Mouse (Mus musculus) limb, embryonic 12.5 days (tissue): ENCODE results near the gene Mmp7. TPM values are rescaled to one million over a fixed set of nuclear protein-coding genes. Genes with fewer than 3 reads are reported as not detected.
A peak's percentile ranks its signal among the peaks of the same experiment; 100 is the strongest.

Experiments
- ATAC-seq: fragments of 200-750 bp; cut with Nextera tagmentation; 2 replicates; pipeline ENCODE4 v1.8.0; 2017; ENCODE audit warnings: low read depth, moderate TSS enrichment; ENCODE audit not compliant: insufficient number of reproducible peaks, insufficient read depth, low FRiP score, low TSS enrichment
- H3K27ac ChIP-seq: fragments of 300-500 bp; sonication (generic); 2 replicates; pipeline ENCODE4 v1.5.1; 2016; ENCODE audit warnings: mild to moderate bottlenecking, moderate library complexity
- H3K27me3 ChIP-seq: fragments of 300-500 bp; sonication (generic); 2 replicates; pipeline ENCODE4 v1.6.1; 2016; ENCODE audit warnings: mild to moderate bottlenecking, moderate library complexity
- H3K36me3 ChIP-seq: fragments of 300-500 bp; sonication (generic); 2 replicates; pipeline ENCODE4 v1.6.1; 2016; ENCODE audit warnings: mild to moderate bottlenecking, moderate library complexity
- H3K4me1 ChIP-seq: fragments of 300-500 bp; sonication (generic); replicated peaks from 2 replicates; pipeline ENCODE4 v1.6.1; 2016
- H3K4me2 ChIP-seq: fragments of 300-500 bp; sonication (generic); 2 replicates; pipeline ENCODE4 v1.6.1; 2016; ENCODE audit warnings: mild to moderate bottlenecking, moderate library complexity
- H3K4me3 ChIP-seq: fragments of 300-500 bp; sonication (generic); replicated peaks from 2 replicates; pipeline ENCODE4 v1.5.1; 2016; ENCODE audit warnings: mild to moderate bottlenecking
- H3K9ac ChIP-seq: fragments of 300-500 bp; sonication (generic); replicated peaks from 2 replicates; pipeline ENCODE4 v1.6.1; 2016; ENCODE audit warnings: mild to moderate bottlenecking, moderate library complexity
- H3K9me3 ChIP-seq: fragments of 300-500 bp; sonication (generic); 2 replicates; pipeline ENCODE4 v1.6.1; 2016; ENCODE audit warnings: mild to moderate bottlenecking, moderate library complexity
- whole genome bisulfite sequencing: fragments of 180-500 bp; shearing (Covaris S2); methylation state at CpG from one replicate; pipeline ENCODE4 v1.1.7; 2016; 5-methylcytosine and 5-hydroxymethylcytosine counted together
- polyA plus RNA-seq: library from polyadenylated mRNA; unstranded; fragments of >200 nt; fragmentation: Nextera tagmentation; extraction: Ambion mirVana; gene quantifications from 2 replicates; pipeline ENCODE4 v1.2.1, GENCODE M21; 2016

The Mmp7 gene
- polyA plus RNA-seq, 1 experiment from 2014 or later: not detected

GRCm38 (mm10) chr9:7686024-7686423 lies 5.9 kb upstream of the Mmp7 start:
- no peaks in the 10 kb centered on the region for H3K27me3 ChIP-seq
- H3K27ac ChIP-seq: no peak overlapping the region
- H3K36me3 ChIP-seq: no peaks in the 10 kb centered on the region
- no peaks in the 10 kb centered on the region for H3K4me1 ChIP-seq
- WGBS: 80% methylated on average over 2 of the region's 2 CpGs
- H3K9me3 ChIP-seq: no peaks in the 10 kb centered on the region
- H3K9ac ChIP-seq: no peak overlapping the region
- no peak overlapping the region for H3K4me2 ChIP-seq
- no peak overlapping the region for H3K4me3 ChIP-seq
- ATAC-seq: no peak

GRCm38 (mm10) chr9:7689799-7690198 lies 2.1 kb upstream of the Mmp7 start:
- Histone ChIP-seq H3K9me3 (no peaks in the 10 kb centered on the region), H3K9ac (no peak overlapping the region), H3K27ac (no peak overlapping the region), H3K36me3 (no peaks in the 10 kb centered on the region), H3K4me3 (no peak overlapping the region), H3K4me2 (no peak overlapping the region), H3K4me1 (0 out of 2 replicates have a peak, but pooled peaks cover 3% of the 10 kb centered on the region), H3K27me3 (no peaks in the 10 kb centered on the region)
- WGBS: 47% methylated on average over 6 of the region's 6 CpGs
- no peak for ATAC-seq

- Histone ChIP-seq H3K9ac (no peak overlapping the region), H3K4me1 (0 out of 2 replicates have a peak, but pooled peaks cover 3% of the 10 kb centered on the region), H3K9me3 (no peaks in the 10 kb centered on the region), H3K4me2 (no peak overlapping the region), H3K36me3 (no peaks in the 10 kb centered on the region), H3K27ac (no peak overlapping the region), H3K27me3 (no peaks in the 10 kb centered on the region), H3K4me3 (no peak overlapping the region)
- WGBS: 32% methylated on average over 3 of the region's 3 CpGs
- ATAC-seq: peak; percentile 86
Observed at GRCm38 (mm10) chr9:7693961-7694360, 2.1 kb downstream of the Mmp7 start.

- Histone ChIP-seq H3K4me2 (no peak overlapping the region), H3K4me1 (0 out of 2 replicates have a peak, but pooled peaks cover 3% of the 10 kb centered on the region), H3K36me3 (no peaks in the 10 kb centered on the region), H3K4me3 (no peak overlapping the region), H3K9ac (no peak overlapping the region), H3K27ac (no peak overlapping the region), H3K27me3 (no peaks in the 10 kb centered on the region), H3K9me3 (no peaks in the 10 kb centered on the region)
- 62% methylated on average over 3 of the region's 3 CpGs for WGBS
- no peak for ATAC-seq
Observed at GRCm38 (mm10) chr9:7695646-7696045, 3.8 kb downstream of the Mmp7 start.

DNA sequence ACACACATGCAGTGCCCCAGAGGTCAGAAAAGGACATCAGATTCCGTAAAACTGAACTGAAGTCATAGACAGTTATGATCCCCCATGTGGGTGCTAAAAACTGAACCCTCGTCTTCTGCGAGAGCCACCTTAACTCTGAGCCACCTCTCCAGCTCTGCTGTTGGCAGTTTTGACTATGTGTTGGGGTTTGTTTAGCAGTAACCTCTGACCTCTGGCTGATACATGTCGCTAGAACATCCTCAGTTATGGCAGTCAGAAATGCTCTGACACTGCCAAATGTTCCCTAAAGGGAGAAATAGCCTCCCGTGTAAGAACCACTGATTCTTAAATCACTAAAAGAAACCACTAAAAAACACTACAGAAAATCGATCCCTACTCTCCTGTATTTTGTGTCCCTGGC lies 16.8 kb downstream of the Mmp7 start:
- H3K36me3 ChIP-seq: no peaks in the 10 kb centered on the region
- 69% methylated on average over 6 of the region's 6 CpGs for WGBS
- H3K9ac ChIP-seq: no peak overlapping the region
- ATAC-seq: no peak
- no peaks in the 10 kb centered on the region for H3K9me3 ChIP-seq
- no peaks in the 10 kb centered on the region for H3K4me1 ChIP-seq
- H3K4me2 ChIP-seq: no peak overlapping the region
- no peak overlapping the region for H3K27ac ChIP-seq
- H3K4me3 ChIP-seq: no peak overlapping the region
- no peaks in the 10 kb centered on the region for H3K27me3 ChIP-seq

DNA sequence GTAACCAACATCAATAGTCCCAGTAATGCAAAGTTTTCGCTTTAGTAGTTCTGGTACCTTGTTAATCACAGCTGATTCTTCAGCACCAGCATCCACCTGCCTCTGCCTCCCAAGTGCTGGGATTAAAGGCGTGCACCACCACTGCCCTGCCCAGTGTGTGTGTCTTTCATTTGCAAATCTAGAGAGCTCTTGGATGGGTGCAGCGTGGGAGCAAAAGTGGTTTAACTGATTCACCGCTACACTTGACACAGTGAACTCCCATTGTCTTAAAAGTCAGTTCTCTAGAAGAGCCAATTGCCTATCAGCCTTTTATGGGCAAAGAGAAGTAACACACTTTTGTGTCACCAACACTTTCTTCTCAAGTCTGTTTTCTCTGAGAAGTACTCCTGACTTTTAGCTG lies 19.3 kb downstream of the Mmp7 start:
- 81% methylated on average over 4 of the region's 4 CpGs for WGBS

DNA sequence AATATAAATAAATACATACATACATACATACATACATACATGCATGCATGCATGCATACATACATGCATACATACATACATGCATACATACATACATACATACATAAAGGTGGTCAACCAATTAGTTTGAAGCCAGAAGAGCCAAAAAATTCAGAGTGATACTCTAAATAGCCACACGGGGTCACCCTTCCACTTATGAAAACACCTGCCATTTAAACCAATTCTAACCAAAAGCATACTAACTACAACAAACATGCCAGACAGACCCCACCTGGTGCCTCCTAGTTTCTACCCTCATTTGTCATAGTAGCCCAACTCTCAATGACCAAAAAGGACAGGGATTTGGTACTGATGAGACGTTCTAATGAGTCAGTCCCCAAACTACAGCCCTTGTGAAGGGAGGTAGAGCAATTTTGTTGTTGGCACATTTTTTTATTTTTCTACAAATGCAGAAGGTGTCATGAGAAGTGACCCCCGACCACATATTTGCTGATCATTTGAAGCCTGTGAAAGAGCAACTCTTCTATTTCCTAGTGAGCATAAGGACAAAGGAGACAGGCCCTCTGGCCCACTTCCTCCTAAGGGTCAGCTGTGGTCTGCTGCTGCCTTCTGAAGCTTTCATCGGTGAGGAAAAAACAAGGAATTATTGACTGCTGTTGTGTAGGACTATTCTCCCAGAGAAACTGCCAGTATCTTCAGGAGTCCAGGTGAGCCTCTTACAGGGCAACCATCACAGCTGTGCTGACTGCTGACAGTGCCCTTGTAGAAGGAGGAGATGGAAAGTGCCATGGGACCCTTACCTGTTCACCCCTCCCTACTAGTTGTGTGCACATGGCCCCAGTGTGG lies 22.4 kb downstream of the Mmp7 start:
- H3K27ac ChIP-seq: no peak overlapping the region
- no peak overlapping the region for H3K9ac ChIP-seq
- no peaks in the 10 kb centered on the region for H3K27me3 ChIP-seq
- 41% methylated on average over 4 of the region's 4 CpGs for WGBS
- ATAC-seq: no peak; the same call in 1 of the 2 replicates
- H3K4me3 ChIP-seq: no peak overlapping the region
- H3K4me2 ChIP-seq: no peak overlapping the region
- no peaks in the 10 kb centered on the region for H3K36me3 ChIP-seq
- H3K9me3 ChIP-seq: no peaks in the 10 kb centered on the region
- H3K4me1 ChIP-seq: no peaks in the 10 kb centered on the region

More for the DNA sequence above, 19.3 kb downstream of the Mmp7 start:
- Histone ChIP-seq H3K4me3 (no peak overlapping the region), H3K27me3 (no peaks in the 10 kb centered on the region), H3K9ac (no peak overlapping the region), H3K36me3 (no peaks in the 10 kb centered on the region), H3K27ac (no peak overlapping the region), H3K9me3 (no peaks in the 10 kb centered on the region), H3K4me2 (no peak overlapping the region), H3K4me1 (no peaks in the 10 kb centered on the region)
- ATAC-seq: no peak

DNA sequence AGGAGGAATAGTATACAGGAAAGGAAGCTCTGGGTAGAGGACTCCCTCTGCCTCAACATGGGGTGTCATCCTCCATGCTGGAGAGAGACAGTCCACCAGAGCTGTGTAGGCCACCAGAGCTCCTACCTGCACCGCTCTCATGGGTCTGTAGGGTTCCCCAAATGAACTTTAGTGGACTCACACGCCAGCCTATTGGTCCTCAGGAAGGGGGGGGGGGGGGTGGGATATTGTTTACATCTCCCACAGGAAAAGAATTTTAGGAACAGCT lies 23.0 kb downstream of the Mmp7 start:
- Histone ChIP-seq H3K9ac (no peak overlapping the region), H3K27me3 (no peaks in the 10 kb centered on the region), H3K4me2 (no peak overlapping the region), H3K27ac (no peak overlapping the region), H3K4me3 (no peak overlapping the region), H3K36me3 (no peaks in the 10 kb centered on the region), H3K9me3 (no peaks in the 10 kb centered on the region), H3K4me1 (no peaks in the 10 kb centered on the region)
- ATAC-seq: no peak
- 72% methylated on average over 2 of the region's 2 CpGs for whole genome bisulfite sequencing

GRCm38 (mm10) chr9:7721543-7721942 lies 29.7 kb downstream of the Mmp7 start:
- no peak overlapping the region for H3K9ac ChIP-seq
- ATAC-seq: no peak
- no peaks in the 10 kb centered on the region for H3K4me1 ChIP-seq
- no peaks in the 10 kb centered on the region for H3K36me3 ChIP-seq
- no peak overlapping the region for H3K4me2 ChIP-seq
- no peaks in the 10 kb centered on the region for H3K27me3 ChIP-seq
- H3K9me3 ChIP-seq: no peaks in the 10 kb centered on the region
- H3K27ac ChIP-seq: no peak overlapping the region
- whole genome bisulfite sequencing: 93% methylated on average over 1 of the region's 1 CpGs
- no peak overlapping the region for H3K4me3 ChIP-seq

DNA sequence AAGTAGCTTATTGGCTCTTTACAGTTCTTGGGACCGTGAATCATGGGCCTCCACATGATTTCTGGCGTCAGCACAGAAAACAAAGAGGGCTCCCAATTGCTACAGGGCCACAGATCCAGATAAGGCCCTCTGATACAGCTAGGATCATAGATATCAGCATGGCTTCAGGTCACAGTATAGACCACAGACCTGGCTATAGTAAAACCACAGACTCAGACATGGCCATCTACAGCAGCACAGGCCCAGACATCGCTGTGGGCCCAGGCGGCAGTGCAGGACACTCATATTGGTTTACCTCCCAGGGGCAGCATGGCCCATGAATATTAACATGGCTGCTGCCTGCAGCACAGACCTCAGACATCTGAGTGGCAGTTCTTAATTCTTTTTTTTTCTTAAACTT lies 37.1 kb downstream of the Mmp7 start:
- WGBS: 87% methylated on average over 4 of the region's 4 CpGs
- no peak overlapping the region for H3K4me3 ChIP-seq

DNA sequence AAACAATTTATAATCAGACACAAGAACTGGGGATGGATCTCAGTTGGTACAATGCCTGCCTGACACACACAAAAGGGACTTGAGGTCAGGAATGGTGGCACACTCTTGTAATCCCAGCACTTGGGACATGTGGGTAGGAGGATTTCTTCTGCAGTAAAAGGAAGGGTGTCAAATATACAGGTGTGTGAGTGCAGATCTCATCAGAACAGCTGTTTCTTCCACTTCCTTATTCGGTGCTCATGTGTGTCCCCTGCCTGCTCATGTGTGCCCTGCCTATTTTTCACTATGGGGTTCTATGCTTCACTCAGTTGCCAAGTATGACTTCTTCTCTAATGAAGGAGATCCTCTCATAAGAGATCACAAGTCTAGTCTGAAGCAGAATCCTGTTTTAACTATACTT lies 50.8 kb downstream of the Mmp7 start:
- H3K4me2 ChIP-seq: no peak overlapping the region
- H3K9ac ChIP-seq: no peak overlapping the region
- H3K27me3 ChIP-seq: no peaks in the 10 kb centered on the region
- H3K9me3 ChIP-seq: no peaks in the 10 kb centered on the region
- WGBS: 82% methylated on average over 1 of the region's 1 CpGs
- H3K4me1 ChIP-seq: no peaks in the 10 kb centered on the region
- H3K36me3 ChIP-seq: no peaks in the 10 kb centered on the region
- no peak overlapping the region for H3K27ac ChIP-seq
- no peak for ATAC-seq
- H3K4me3 ChIP-seq: no peak overlapping the region

More for the DNA sequence above, 37.1 kb downstream of the Mmp7 start:
- Histone ChIP-seq H3K4me1 (no peaks in the 10 kb centered on the region), H3K27ac (no peak overlapping the region), H3K27me3 (no peaks in the 10 kb centered on the region), H3K9ac (no peak overlapping the region), H3K9me3 (no peaks in the 10 kb centered on the region), H3K36me3 (no peaks in the 10 kb centered on the region), H3K4me2 (no peak overlapping the region)
- ATAC-seq: no peak

- no peak overlapping the region for H3K27ac ChIP-seq
- H3K27me3 ChIP-seq: no peaks in the 10 kb centered on the region
- no peak overlapping the region for H3K4me3 ChIP-seq
- no peaks in the 10 kb centered on the region for H3K4me1 ChIP-seq
- H3K9ac ChIP-seq: no peak overlapping the region
- H3K9me3 ChIP-seq: no peaks in the 10 kb centered on the region
- 65% methylated on average over 1 of the region's 1 CpGs for WGBS
- no peak for ATAC-seq
- no peak overlapping the region for H3K4me2 ChIP-seq
- H3K36me3 ChIP-seq: no peaks in the 10 kb centered on the region
Observed at GRCm38 (mm10) chr9:7744156-7744555, 52.3 kb downstream of the Mmp7 start.
